In the genomic region with DNA sequence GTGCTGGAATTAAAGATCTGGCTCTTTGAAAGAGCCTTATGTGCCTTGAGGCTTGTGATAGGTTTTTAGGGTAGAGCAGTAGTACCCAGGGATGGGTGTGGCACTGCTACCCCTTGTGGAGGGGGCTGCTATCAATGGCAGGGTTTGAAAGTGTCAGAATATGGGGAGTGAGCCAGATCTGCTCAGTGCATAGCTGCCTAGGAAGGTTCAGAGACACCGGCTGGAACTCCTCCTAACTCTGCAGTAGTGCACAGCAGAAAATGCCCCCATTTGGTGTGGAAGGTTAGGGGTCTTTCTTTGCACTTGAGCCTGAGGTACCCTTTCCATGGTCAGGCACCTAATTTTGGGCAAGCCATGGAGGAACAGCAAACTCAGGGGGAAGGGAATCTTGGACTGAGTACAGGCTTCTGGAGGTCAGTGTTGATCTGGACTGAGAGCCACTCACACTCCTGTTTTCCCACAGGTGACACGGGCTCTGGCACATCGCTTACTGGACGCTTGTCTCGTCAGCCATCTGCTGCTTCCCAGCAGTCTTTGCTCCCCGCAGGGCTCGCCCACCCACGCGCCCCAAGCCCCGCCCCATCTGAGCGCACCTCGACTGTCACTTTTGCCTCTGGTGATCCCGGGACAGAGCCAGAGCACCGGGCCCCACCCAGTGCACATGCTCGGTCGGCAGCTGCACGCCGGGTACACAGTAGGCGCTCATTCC, we compare ENCODE assay signal across 8 mouse cellular contexts. TPM values are rescaled to one million over a fixed set of nuclear protein-coding genes. Genes with fewer than 3 reads are reported as not detected.
DNase-seq lines count a peak whose midpoint lies in the region; ATAC-seq and TF ChIP-seq lines count a peak whose summit lies in the region.

No protein-coding gene starts in this region.

- peaks cover 3% of the 10 kb centered on the region; the same call in 1 of the 2 replicates for H3K36me3 ChIP-seq in intestine, embryonic 15.5 days
- peaks cover 18% of the 10 kb centered on the region for H3K36me3 ChIP-seq in liver, embryonic 13.5 days
- peaks cover 5% of the 10 kb centered on the region; the same call in 1 of the 2 replicates for H3K36me3 ChIP-seq in stomach, embryonic 16.5 days (ENCODE audit: control insufficient read depth, insufficient read depth, low read length)

- no peak for TF ChIP-seq POLR2A in cortical plate, adult 2 months (IDR thresholded peaks at IDR 0.05; ENCODE audit: extremely low read depth, insufficient read depth, low read length)

- H3K9me3 ChIP-seq in intestine, embryonic 15.5 days, result no peaks in the 10 kb centered on the region
- H3K9me3 ChIP-seq in liver, embryonic 13.5 days (replicated peaks), result no peaks in the 10 kb centered on the region
- H3K9me3 ChIP-seq in stomach, embryonic 16.5 days (replicated peaks; ENCODE audit: control insufficient read depth, low read length), result no peaks in the 10 kb centered on the region

- no peak for TF ChIP-seq CTCF in cortical plate, adult 2 months (IDR thresholded peaks at IDR 0.05; ENCODE audit: extremely low read depth, insufficient read depth, low read length)

- 6% methylated on average over 19 of the region's 19 CpGs for WGBS in intestine, embryonic 15.5 days
- 9% methylated on average over 19 of the region's 19 CpGs for WGBS in liver, embryonic 13.5 days (ENCODE audit: insufficient replicate concordance)
- WGBS in stomach, embryonic 16.5 days, result 11% methylated on average over 19 of the region's 19 CpGs

- 0 out of 2 replicates have a peak overlapping the region, but pooled peaks have one; percentile 3 for H3K4me3 ChIP-seq in cortical plate, adult 2 months (ENCODE audit: insufficient read depth, low read length)
- H3K4me3 ChIP-seq in intestine, embryonic 15.5 days (replicated peaks), result peak overlapping the region; percentile 43
- H3K4me3 ChIP-seq in liver, embryonic 13.5 days (replicated peaks), result peak overlapping the region; percentile 54
- peak overlapping the region; percentile 50 for H3K4me3 ChIP-seq in stomach, embryonic 16.5 days (replicated peaks; ENCODE audit: low read length)

- H3K4me2 ChIP-seq in intestine, embryonic 15.5 days (replicated peaks), result peak overlapping the region; percentile 77
- peak overlapping the region; percentile 71 for H3K4me2 ChIP-seq in liver, embryonic 13.5 days
- H3K4me2 ChIP-seq in stomach, embryonic 16.5 days (ENCODE audit: low read depth, low read length), result peak overlapping the region; percentile 66

- peak; percentile 37 for DNase-seq in urinary bladder, postnatal 25 days (ENCODE audit: low spot score)
- DNase-seq in urinary bladder, adult 2 months (ENCODE audit: low spot score), result no peak
- DNase-seq in liver, embryonic 13.5 days, result peak; percentile 68
- peak; percentile 57 for DNase-seq in neural tube, embryonic 10.5 days (ENCODE audit: extremely low spot score, low spot score)

- H3K27ac ChIP-seq in cortical plate, adult 2 months (ENCODE audit: insufficient read depth, low read length), result no peak overlapping the region
- no peak overlapping the region for H3K27ac ChIP-seq in intestine, embryonic 15.5 days
- H3K27ac ChIP-seq in liver, embryonic 13.5 days, result no peak overlapping the region
- no peak overlapping the region for H3K27ac ChIP-seq in stomach, embryonic 16.5 days (ENCODE audit: low read length)

- peak overlapping the region; percentile 51 for H3K9ac ChIP-seq in intestine, embryonic 15.5 days
- H3K9ac ChIP-seq in liver, embryonic 13.5 days, result peak overlapping the region; percentile 64
- H3K9ac ChIP-seq in stomach, embryonic 16.5 days (ENCODE audit: low read length), result peak overlapping the region; percentile 65

- H3K27me3 ChIP-seq in intestine, embryonic 15.5 days (replicated peaks), result no peaks in the 10 kb centered on the region
- no peaks in the 10 kb centered on the region for H3K27me3 ChIP-seq in liver, embryonic 13.5 days
- no peaks in the 10 kb centered on the region for H3K27me3 ChIP-seq in stomach, embryonic 16.5 days (ENCODE audit: control insufficient read depth, insufficient read depth, low read length)

- H3K4me1 ChIP-seq in cortical plate, adult 2 months (ENCODE audit: control insufficient read depth, insufficient read depth, low read length), result no peaks in the 10 kb centered on the region; the same call in 1 of the 2 replicates
- H3K4me1 ChIP-seq in intestine, embryonic 15.5 days (replicated peaks), result 0 out of 2 replicates have a peak, but pooled peaks cover 10% of the 10 kb centered on the region
- peaks cover 14% of the 10 kb centered on the region for H3K4me1 ChIP-seq in liver, embryonic 13.5 days (replicated peaks)
- no peaks in the 10 kb centered on the region; the same call in 1 of the 2 replicates for H3K4me1 ChIP-seq in stomach, embryonic 16.5 days (ENCODE audit: control insufficient read depth, insufficient read depth, low read length)

- ATAC-seq in granulocyte monocyte progenitor cell, adult 5-6 weeks (replicated peaks; ENCODE audit: poor library complexity, severe bottlenecking), result peak; percentile 84
- ATAC-seq in intestine, embryonic 15.5 days, result peak; percentile 90
- ATAC-seq in liver, embryonic 13.5 days (ENCODE audit: low read depth), result peak; percentile 92
- peak; percentile 80 for ATAC-seq in stomach, embryonic 16.5 days (ENCODE audit: insufficient read depth, low FRiP score)

RNA-seq across cellular contexts. Expression of a gene that starts 42.0 kb away (rescaled TPM):
- 37.3 and 37.5 TPM in 2 replicates for polyA plus RNA-seq in urinary bladder, adult 2 months (2012; rRNA removed)
- polyA plus RNA-seq in cortical plate, adult 2 months (2012; rRNA removed), result 49.8 and 53.6 TPM in 2 replicates
- 13.2 and 26.9 TPM in 2 replicates for total RNA-seq in granulocyte monocyte progenitor cell, adult 5-6 weeks (2014; fragmentation: Nextera tagmentation)
- total RNA-seq in granulocyte monocyte progenitor cell, adult 5-6 weeks (2017), result 28.4 and 35.5 TPM in 2 replicates
- 60.9 and 65.6 TPM in 2 replicates for polyA plus RNA-seq in intestine, embryonic 15.5 days (2015; fragmentation: Nextera tagmentation; extraction: Ambion mirVana)
- 33.3 and 35.7 TPM in 2 replicates for polyA plus RNA-seq in liver, embryonic 13.5 days (2015; fragmentation: Nextera tagmentation; extraction: Ambion mirVana)
- polyA plus RNA-seq in stomach, embryonic 16.5 days (2015; fragmentation: Nextera tagmentation; extraction: Ambion mirVana), result 53.5 and 60.5 TPM in 2 replicates

RNA-seq across cellular contexts. Expression of a gene that starts 45.2 kb away (rescaled TPM):
- 0.03 and 0.04 TPM in 2 replicates for polyA plus RNA-seq in urinary bladder, adult 2 months (2012; rRNA removed)
- 0.86 and 1.5 TPM in 2 replicates for polyA plus RNA-seq in cortical plate, adult 2 months (2012; rRNA removed)
- not detected in 2 replicates for total RNA-seq in granulocyte monocyte progenitor cell, adult 5-6 weeks (2014; fragmentation: Nextera tagmentation)
- total RNA-seq in granulocyte monocyte progenitor cell, adult 5-6 weeks (2017), result not detected in 2 replicates
- 5.0 and 6.2 TPM in 2 replicates for polyA plus RNA-seq in intestine, embryonic 15.5 days (2015; fragmentation: Nextera tagmentation; extraction: Ambion mirVana)
- not detected in 2 replicates for polyA plus RNA-seq in liver, embryonic 13.5 days (2015; fragmentation: Nextera tagmentation; extraction: Ambion mirVana)
- polyA plus RNA-seq in stomach, embryonic 16.5 days (2015; fragmentation: Nextera tagmentation; extraction: Ambion mirVana), result 0.90 TPM in 2 replicates

Comparison
In these comparisons a context has a peak if more than half of its experiments do, and no peak if none do; other contexts are left out.
1. H3K4me3 ChIP-seq: peak in every context shown above with its lines; median percentile 54 in liver, embryonic 13.5 days; 50 in stomach, embryonic 16.5 days; 43 in intestine, embryonic 15.5 days; 3 in cortical plate, adult 2 months.